Mouse (Mus musculus) G1E (cell line): Measurements from ENCODE around the gene Iqsec2.

Experiments
- CTCF ChIP-seq: IDR thresholded peaks from 2 replicates; pipeline ENCODE4 v1.5.1; 2012; ENCODE audit warnings: low read depth, low read length, inconsistent platforms, mixed read lengths
- GATA1 ChIP-seq: IDR thresholded peaks from 2 replicates; pipeline ENCODE4 v1.6.1; 2012; ENCODE audit warnings: borderline replicate concordance, low read length, inconsistent platforms, mixed read lengths
- POLR2AphosphoS5 ChIP-seq: IDR thresholded peaks from 2 replicates; pipeline ENCODE4 v1.6.1; 2012; ENCODE audit warnings: low read depth, low read length, inconsistent platforms; ENCODE audit not compliant: insufficient replicate concordance

GRCm38 (mm10) chrX:152222226-152222625 is 78.2 kb downstream of the Iqsec2 start:
- TF ChIP-seq CTCF (no peak), GATA1 (no peak), POLR2AphosphoS5 (no peak)
